Mouse (Mus musculus) R1 (cell line): Measurements from ENCODE around the gene Bag3.

Source experiments
- DNase-seq: peaks from one replicate; pipeline ENCODE4 v3.0.0-alpha.2; 2018; ENCODE audit warnings: low read depth, low spot score

Gene Bag3

GRCm38 (mm10) chr7:128523349-128523961, at the start of gene Bag3:
TSS of gene Bag3 (plus strand) at chr7:128523616.
- DNase-seq, result peak; percentile 93

- peak; percentile 81 for DNase-seq
These were observed 49.1 kb upstream of the Bag3 start for GRCm38 (mm10) chr7:128474322-128474721.

GRCm38 (mm10) chr7:128488986-128489385, 34.4 kb upstream of the Bag3 start:
- DNase-seq, result peak; percentile 62

GRCm38 (mm10) chr7:128494546-128494945, 28.9 kb upstream of the Bag3 start:
- peak; percentile 74 for DNase-seq

- no peak for DNase-seq
These were observed 23.6 kb upstream of the Bag3 start for GRCm38 (mm10) chr7:128499801-128500200.

GRCm38 (mm10) chr7:128504091-128504490, 19.3 kb upstream of the Bag3 start:
- no peak for DNase-seq

- no peak for DNase-seq
These were observed 11.5 kb upstream of the Bag3 start for GRCm38 (mm10) chr7:128511936-128512335.

GRCm38 (mm10) chr7:128513512-128513911, 9.9 kb upstream of the Bag3 start:
- DNase-seq, result no peak

- DNase-seq, result no peak
These were observed 9.1 kb upstream of the Bag3 start for GRCm38 (mm10) chr7:128514341-128514740.

GRCm38 (mm10) chr7:128516346-128516745, 7.1 kb upstream of the Bag3 start:
- DNase-seq, result no peak

- peak; percentile 62 for DNase-seq
These were observed 3.9 kb upstream of the Bag3 start for GRCm38 (mm10) chr7:128519316-128520050.

GRCm38 (mm10) chr7:128523962-128524581, 656 bp downstream of the Bag3 start:
- DNase-seq, result peak; percentile 62

- DNase-seq, result no peak
These were observed 1.2 kb downstream of the Bag3 start for GRCm38 (mm10) chr7:128524641-128525040.

GRCm38 (mm10) chr7:128526611-128527010, 3.2 kb downstream of the Bag3 start:
- DNase-seq, result no peak

GRCm38 (mm10) chr7:128528596-128528995, 5.2 kb downstream of the Bag3 start:
- no peak for DNase-seq

GRCm38 (mm10) chr7:128529126-128529525, 5.7 kb downstream of the Bag3 start:
- DNase-seq, result no peak

GRCm38 (mm10) chr7:128529574-128530051, 6.2 kb downstream of the Bag3 start:
- DNase-seq, result peak; percentile 68

- no peak for DNase-seq
These were observed 7.6 kb downstream of the Bag3 start for GRCm38 (mm10) chr7:128531031-128531430.

GRCm38 (mm10) chr7:128531929-128532328, 8.5 kb downstream of the Bag3 start:
- no peak for DNase-seq

- DNase-seq, result no peak
These were observed 9.2 kb downstream of the Bag3 start for GRCm38 (mm10) chr7:128532441-128533166.

- peak; percentile 75 for DNase-seq
These were observed 11.6 kb downstream of the Bag3 start for GRCm38 (mm10) chr7:128534984-128535491.

- no peak for DNase-seq
These were observed 12.7 kb downstream of the Bag3 start for GRCm38 (mm10) chr7:128536074-128536473.
